Mouse (Mus musculus): ENCODE measurements around the gene Tedc1. TPM values are rescaled to one million over a fixed set of nuclear protein-coding genes. Genes with fewer than 3 reads are reported as not detected.

Gene Tedc1
- polyA plus RNA-seq, 1 experiment from 2014 or later = 22.7 TPM

DNA sequence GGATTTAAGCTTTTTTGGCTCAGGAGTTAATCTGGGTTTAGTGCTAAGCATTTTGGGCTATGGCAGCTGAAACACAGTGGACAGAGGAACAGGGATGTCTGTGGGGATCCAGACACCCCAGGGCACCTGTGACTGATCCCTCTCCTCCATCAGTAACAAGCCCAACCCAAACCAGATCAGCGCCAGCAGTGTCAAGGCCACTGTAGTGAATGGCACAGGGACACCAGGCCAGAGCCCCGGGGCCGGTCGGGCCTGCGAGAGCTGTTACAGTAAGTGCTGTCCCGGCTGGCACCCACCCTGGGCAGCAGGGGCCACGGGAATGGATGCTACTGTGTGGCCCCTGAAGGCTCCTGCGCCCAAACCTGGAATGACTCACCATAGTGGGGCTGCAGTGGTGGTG lies 25.5 kb upstream of the Tedc1 start:
- no peak overlapping the region for H3K4me2 ChIP-seq (ENCODE audit: low read depth, low read length)

DNA sequence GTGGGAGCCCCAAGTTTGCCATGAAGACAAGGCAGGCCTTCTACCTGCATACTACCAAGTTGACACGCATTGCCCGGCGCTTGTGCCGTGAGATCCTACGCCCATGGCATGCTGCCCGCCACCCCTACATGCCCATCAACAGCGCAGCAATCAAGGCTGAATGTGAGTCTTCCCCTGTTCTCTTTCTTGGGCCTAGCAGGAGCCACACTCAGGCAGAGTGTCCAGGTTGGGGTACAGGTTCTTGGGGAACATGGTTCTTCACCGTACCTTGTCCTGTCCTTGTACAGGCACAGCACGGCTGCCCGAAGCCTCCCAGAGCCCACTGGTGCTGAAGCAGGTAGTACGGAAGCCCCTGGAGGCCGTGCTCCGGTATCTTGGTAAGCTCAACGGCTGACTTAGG lies 24.6 kb upstream of the Tedc1 start:
- H3K4me1 ChIP-seq (ENCODE audit: control insufficient read depth, insufficient read depth, low read length) = peaks cover 15% of the 10 kb centered on the region
- no peaks in the 10 kb centered on the region for H3K9me3 ChIP-seq (ENCODE audit: control insufficient read depth, low read length)
- ATAC-seq = no peak
- H3K36me3 ChIP-seq (ENCODE audit: control insufficient read depth, insufficient read depth, low read length) = peaks cover 62% of the 10 kb centered on the region
- no peak overlapping the region for H3K9ac ChIP-seq (ENCODE audit: low read depth, low read length)
- 96% methylated on average over 14 of the region's 14 CpGs for WGBS
- H3K4me3 ChIP-seq (ENCODE audit: low read length) = no peak overlapping the region
- H3K4me2 ChIP-seq (ENCODE audit: low read depth, low read length) = no peak overlapping the region
- no peaks in the 10 kb centered on the region for H3K27me3 ChIP-seq (replicated peaks; ENCODE audit: control insufficient read depth, insufficient read depth, low read length)
- H3K27ac ChIP-seq (ENCODE audit: low read length) = no peak overlapping the region

More for the DNA sequence above, 25.5 kb upstream of the Tedc1 start:
- ATAC-seq = no peak
- Histone ChIP-seq H3K36me3 (ENCODE audit: control insufficient read depth, insufficient read depth, low read length) (peaks cover 58% of the 10 kb centered on the region), H3K4me3 (ENCODE audit: low read length) (no peak overlapping the region), H3K27ac (ENCODE audit: low read length) (no peak overlapping the region), H3K4me1 (ENCODE audit: control insufficient read depth, insufficient read depth, low read length) (peaks cover 15% of the 10 kb centered on the region), H3K9ac (ENCODE audit: low read depth, low read length) (no peak overlapping the region), H3K9me3 (ENCODE audit: control insufficient read depth, low read length) (no peaks in the 10 kb centered on the region), H3K27me3 (replicated peaks; ENCODE audit: control insufficient read depth, insufficient read depth, low read length) (no peaks in the 10 kb centered on the region)
- 97% methylated on average over 8 of the region's 8 CpGs for WGBS

DNA sequence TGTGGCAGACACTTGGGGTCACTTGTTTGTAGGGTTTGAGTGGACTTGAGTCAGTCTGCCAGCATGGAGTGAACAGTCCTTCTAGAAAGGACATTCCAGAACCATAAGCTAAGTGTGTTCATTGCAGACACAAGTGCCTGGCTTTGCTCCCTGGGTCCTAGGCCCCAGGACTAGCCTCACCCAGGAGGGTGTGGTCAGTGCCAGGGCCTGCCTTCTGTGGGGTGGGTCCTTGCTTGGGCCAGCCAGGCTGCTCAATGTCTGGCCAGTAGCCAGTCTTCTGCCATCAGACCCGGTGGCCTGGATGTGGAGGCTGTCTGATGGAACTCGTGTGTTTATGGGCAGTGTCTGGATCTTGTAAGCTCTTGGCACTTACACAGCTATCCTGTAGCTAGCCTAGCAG lies 23.7 kb upstream of the Tedc1 start:
- H3K4me3 ChIP-seq (ENCODE audit: low read length) = no peak overlapping the region
- H3K9me3 ChIP-seq (ENCODE audit: control insufficient read depth, low read length) = no peaks in the 10 kb centered on the region
- H3K9ac ChIP-seq (ENCODE audit: low read depth, low read length) = no peak overlapping the region
- no peaks in the 10 kb centered on the region for H3K27me3 ChIP-seq (replicated peaks; ENCODE audit: control insufficient read depth, insufficient read depth, low read length)
- WGBS = 48% methylated on average over 2 of the region's 2 CpGs
- no peak overlapping the region for H3K4me2 ChIP-seq (ENCODE audit: low read depth, low read length)
- 0 out of 2 replicates have a peak overlapping the region, but pooled peaks have one; percentile 11 for H3K27ac ChIP-seq (ENCODE audit: low read length)
- H3K4me1 ChIP-seq (ENCODE audit: control insufficient read depth, insufficient read depth, low read length) = peaks cover 15% of the 10 kb centered on the region
- H3K36me3 ChIP-seq (ENCODE audit: control insufficient read depth, insufficient read depth, low read length) = peaks cover 60% of the 10 kb centered on the region
- ATAC-seq = peak; percentile 79

- Histone ChIP-seq H3K9me3 (ENCODE audit: control insufficient read depth, low read length) (no peaks in the 10 kb centered on the region), H3K27ac (ENCODE audit: low read length) (no peak overlapping the region), H3K4me2 (ENCODE audit: low read depth, low read length) (no peak overlapping the region), H3K27me3 (replicated peaks; ENCODE audit: control insufficient read depth, insufficient read depth, low read length) (no peaks in the 10 kb centered on the region), H3K9ac (ENCODE audit: low read depth, low read length) (no peak overlapping the region), H3K36me3 (ENCODE audit: control insufficient read depth, insufficient read depth, low read length) (peaks cover 60% of the 10 kb centered on the region), H3K4me3 (ENCODE audit: low read length) (no peak overlapping the region), H3K4me1 (ENCODE audit: control insufficient read depth, insufficient read depth, low read length) (peaks cover 15% of the 10 kb centered on the region)
- ATAC-seq = no peak
- WGBS = 86% methylated on average over 9 of the region's 9 CpGs
These were observed 23.0 kb upstream of the Tedc1 start for GRCm38 (mm10) chr12:113133260-113133659.

DNA sequence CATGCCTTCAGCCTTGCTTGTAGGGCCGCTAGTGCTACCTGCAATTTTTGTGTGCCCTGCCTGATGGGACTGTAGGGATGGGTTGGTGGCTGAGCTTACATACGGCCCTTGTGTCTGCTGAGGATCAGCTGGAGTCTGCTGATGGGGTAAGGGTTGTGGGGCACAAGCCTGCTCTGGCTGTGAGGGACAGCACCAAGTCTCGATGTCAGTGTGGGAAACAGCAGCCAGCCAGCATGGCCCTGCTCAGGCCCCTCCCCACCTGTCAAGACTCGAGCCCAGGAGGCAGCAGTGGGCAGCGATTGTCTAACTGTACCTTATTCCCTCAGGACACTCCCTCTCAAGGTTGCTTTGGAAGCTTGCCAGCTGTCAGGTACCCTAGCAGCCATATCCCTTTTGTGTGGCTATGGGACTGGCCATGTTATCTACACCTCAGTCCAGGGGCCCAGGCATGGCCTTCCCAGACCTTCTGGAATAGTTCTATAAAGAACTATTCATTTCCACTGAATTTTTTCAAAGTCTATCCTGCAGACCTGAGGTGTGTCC lies 22.3 kb upstream of the Tedc1 start:
- ATAC-seq = peak; percentile 17
- H3K4me2 ChIP-seq (ENCODE audit: low read depth, low read length) = no peak overlapping the region
- H3K4me1 ChIP-seq (ENCODE audit: control insufficient read depth, insufficient read depth, low read length) = peaks cover 20% of the 10 kb centered on the region
- H3K27ac ChIP-seq (ENCODE audit: low read length) = no peak overlapping the region
- WGBS = 71% methylated on average over 5 of the region's 5 CpGs
- peaks cover 60% of the 10 kb centered on the region for H3K36me3 ChIP-seq (ENCODE audit: control insufficient read depth, insufficient read depth, low read length)
- H3K27me3 ChIP-seq (replicated peaks; ENCODE audit: control insufficient read depth, insufficient read depth, low read length) = no peaks in the 10 kb centered on the region
- no peaks in the 10 kb centered on the region for H3K9me3 ChIP-seq (ENCODE audit: control insufficient read depth, low read length)
- no peak overlapping the region for H3K9ac ChIP-seq (ENCODE audit: low read depth, low read length)
- no peak overlapping the region for H3K4me3 ChIP-seq (ENCODE audit: low read length)

GRCm38 (mm10) chr12:113134502-113134901 lies 21.7 kb upstream of the Tedc1 start:
- no peak for ATAC-seq
- Histone ChIP-seq H3K4me3 (ENCODE audit: low read length) (no peak overlapping the region), H3K27ac (ENCODE audit: low read length) (no peak overlapping the region), H3K9ac (ENCODE audit: low read depth, low read length) (no peak overlapping the region), H3K36me3 (ENCODE audit: control insufficient read depth, insufficient read depth, low read length) (peaks cover 60% of the 10 kb centered on the region), H3K4me2 (ENCODE audit: low read depth, low read length) (no peak overlapping the region), H3K4me1 (ENCODE audit: control insufficient read depth, insufficient read depth, low read length) (peaks cover 26% of the 10 kb centered on the region), H3K27me3 (replicated peaks; ENCODE audit: control insufficient read depth, insufficient read depth, low read length) (no peaks in the 10 kb centered on the region), H3K9me3 (ENCODE audit: control insufficient read depth, low read length) (no peaks in the 10 kb centered on the region)
- 91% methylated on average over 4 of the region's 4 CpGs for WGBS

GRCm38 (mm10) chr12:113135401-113135800 lies 20.8 kb upstream of the Tedc1 start:
- Histone ChIP-seq H3K27me3 (replicated peaks; ENCODE audit: control insufficient read depth, insufficient read depth, low read length) (no peaks in the 10 kb centered on the region; the same call in 1 of the 2 replicates), H3K9me3 (ENCODE audit: control insufficient read depth, low read length) (no peaks in the 10 kb centered on the region), H3K4me3 (ENCODE audit: low read length) (no peak overlapping the region), H3K36me3 (ENCODE audit: control insufficient read depth, insufficient read depth, low read length) (peaks cover 55% of the 10 kb centered on the region), H3K4me2 (ENCODE audit: low read depth, low read length) (no peak overlapping the region), H3K27ac (ENCODE audit: low read length) (no peak overlapping the region), H3K9ac (ENCODE audit: low read depth, low read length) (no peak overlapping the region), H3K4me1 (ENCODE audit: control insufficient read depth, insufficient read depth, low read length) (peaks cover 32% of the 10 kb centered on the region)
- 90% methylated on average over 7 of the region's 7 CpGs for WGBS
- ATAC-seq = no peak

DNA sequence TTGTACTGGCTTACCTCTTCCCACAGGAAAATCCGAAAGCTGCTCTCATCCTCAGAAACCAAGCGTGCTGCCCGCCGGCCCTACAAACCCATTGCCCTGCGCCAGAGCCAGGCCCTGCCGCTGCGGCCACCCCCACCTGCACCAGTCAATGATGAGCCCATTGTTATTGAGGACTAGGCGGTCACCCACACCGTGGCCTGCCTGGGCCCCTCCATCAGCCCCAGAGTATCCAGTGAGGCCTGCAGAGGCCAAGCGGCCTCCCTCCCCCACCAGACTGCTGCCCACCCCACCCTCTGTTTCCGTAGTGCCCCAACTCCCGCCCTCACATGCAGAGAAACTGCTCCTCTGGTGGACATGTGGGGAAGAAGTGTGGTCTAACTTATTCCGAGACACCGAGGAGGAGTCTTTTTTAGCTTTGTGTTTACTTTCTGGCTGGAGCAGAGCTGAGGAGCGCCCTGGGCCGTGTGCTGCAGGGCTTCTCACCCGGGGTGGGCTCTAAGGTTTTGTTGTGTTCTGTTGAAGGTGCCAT lies 19.7 kb upstream of the Tedc1 start:
- ATAC-seq = no peak
- WGBS = 72% methylated on average over 17 of the region's 17 CpGs
- peaks cover 45% of the 10 kb centered on the region for H3K36me3 ChIP-seq (ENCODE audit: control insufficient read depth, insufficient read depth, low read length)

DNA sequence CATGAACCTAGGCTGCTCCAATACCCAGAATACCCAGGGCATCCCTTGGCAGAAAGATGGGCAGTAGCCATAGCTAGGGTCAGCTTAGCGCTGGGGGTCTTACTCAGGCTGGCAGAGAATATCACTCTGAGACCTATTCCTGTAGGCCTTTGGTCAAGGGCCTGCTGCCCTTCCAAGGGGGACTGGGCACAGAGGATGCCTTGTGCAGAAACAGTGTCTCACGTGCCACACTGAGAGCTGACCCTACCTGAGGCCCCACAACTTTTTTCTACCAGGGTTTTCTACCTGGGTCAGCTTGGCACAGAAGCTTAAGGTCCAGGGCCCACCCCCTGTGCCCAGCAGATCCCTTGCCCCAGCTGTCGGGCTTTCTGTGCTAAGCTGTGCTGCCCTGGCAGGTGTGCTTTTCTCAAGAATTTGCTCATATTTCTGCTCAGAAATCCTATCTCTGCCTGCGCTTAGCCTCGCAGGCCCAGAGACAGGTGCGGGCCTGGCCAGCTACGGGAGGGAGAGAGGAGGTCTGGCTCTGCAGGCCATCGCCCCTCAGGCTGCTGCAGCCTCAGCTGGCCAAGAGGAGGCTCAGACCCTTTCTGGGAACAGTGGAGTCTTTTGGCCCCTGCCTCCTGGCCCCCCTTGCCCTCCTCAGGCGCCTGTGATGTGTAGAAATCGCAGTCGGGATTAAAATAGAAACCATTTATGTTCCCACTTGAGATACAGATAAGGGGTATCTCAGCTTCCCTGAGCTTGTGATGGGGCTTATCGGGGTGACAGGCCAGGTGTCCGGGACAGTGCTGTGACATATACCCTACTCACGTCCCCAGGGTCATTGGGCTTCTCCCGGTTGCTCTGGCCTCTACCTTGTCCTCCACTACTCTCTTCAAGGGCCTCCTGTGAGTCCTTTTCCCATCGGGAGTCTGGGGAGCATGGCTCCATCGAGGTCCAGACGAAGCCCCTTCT lies 18.7 kb upstream of the Tedc1 start:
- Histone ChIP-seq H3K27ac (ENCODE audit: low read length) (no peak overlapping the region), H3K36me3 (ENCODE audit: control insufficient read depth, insufficient read depth, low read length) (peaks cover 41% of the 10 kb centered on the region), H3K9ac (ENCODE audit: low read depth, low read length) (no peak overlapping the region), H3K4me3 (ENCODE audit: low read length) (no peak overlapping the region), H3K27me3 (replicated peaks; ENCODE audit: control insufficient read depth, insufficient read depth, low read length) (peaks cover 18% of the 10 kb centered on the region), H3K4me2 (ENCODE audit: low read depth, low read length) (no peak overlapping the region), H3K9me3 (ENCODE audit: control insufficient read depth, low read length) (no peaks in the 10 kb centered on the region), H3K4me1 (ENCODE audit: control insufficient read depth, insufficient read depth, low read length) (peaks cover 48% of the 10 kb centered on the region)
- 87% methylated on average over 18 of the region's 18 CpGs for WGBS
- no peak for ATAC-seq

More for the DNA sequence above, 19.7 kb upstream of the Tedc1 start:
- Histone ChIP-seq H3K9ac (ENCODE audit: low read depth, low read length) (no peak overlapping the region), H3K4me3 (ENCODE audit: low read length) (no peak overlapping the region), H3K27ac (ENCODE audit: low read length) (no peak overlapping the region), H3K9me3 (ENCODE audit: control insufficient read depth, low read length) (no peaks in the 10 kb centered on the region), H3K27me3 (replicated peaks; ENCODE audit: control insufficient read depth, insufficient read depth, low read length) (peaks cover 10% of the 10 kb centered on the region; the same call in 1 of the 2 replicates), H3K4me2 (ENCODE audit: low read depth, low read length) (no peak overlapping the region), H3K4me1 (ENCODE audit: control insufficient read depth, insufficient read depth, low read length) (peaks cover 43% of the 10 kb centered on the region)
